Mouse (Mus musculus) megakaryocyte, embryonic 14.5 days (primary cell): Measurements from ENCODE around the gene Idh3b.

ENCODE experiments used
- FLI1 ChIP-seq: IDR thresholded peaks from 2 replicates; pipeline ENCODE4 v1.6.1; 2012; ENCODE audit warnings: low read length, inconsistent platforms, mixed read lengths
- GATA1 ChIP-seq: IDR thresholded peaks from 3 replicates; pipeline ENCODE4 v1.6.1; 2012; ENCODE audit warnings: mixed read lengths, low read length, inconsistent platforms, borderline replicate concordance

DNA sequence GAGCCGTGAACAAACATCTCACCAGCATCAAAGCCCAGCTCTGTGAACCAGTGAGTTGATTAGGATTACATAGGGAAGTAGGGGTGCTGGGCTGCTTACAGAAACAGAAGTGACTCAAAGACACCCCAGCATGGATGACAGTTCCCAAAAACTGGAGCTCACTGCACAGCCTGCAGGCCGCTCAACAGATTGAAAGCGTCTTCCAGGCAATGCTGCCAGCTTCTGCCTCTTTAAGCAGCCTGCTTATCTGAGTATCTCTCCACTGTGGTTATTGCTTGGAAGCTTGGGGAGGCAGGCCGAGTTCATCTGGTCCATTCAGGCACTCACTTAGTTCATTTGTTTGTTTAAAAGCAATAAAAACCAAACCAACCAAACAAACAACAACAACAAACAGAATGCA is 27.6 kb downstream of the Idh3b start:
- no peak for TF ChIP-seq GATA1
- no peak for TF ChIP-seq FLI1
